Mouse (Mus musculus) CH12.LX (cell line): Measurements from ENCODE around the gene Nsl1.

Experiments used
- BHLHE40 ChIP-seq: IDR thresholded peaks from 2 replicates; pipeline ENCODE4 v1.6.1; 2011; ENCODE audit warnings: mild to moderate bottlenecking, low read depth, low read length, improper control_type of control experiment
- CHD2 ChIP-seq: IDR thresholded peaks from 2 replicates; pipeline ENCODE4 v1.6.1; 2011; ENCODE audit warnings: low read length, improper control_type of control experiment
- CTCF ChIP-seq, 2 experiments: IDR thresholded peaks in 1 of 2; conservative IDR thresholded peaks in 1 of 2; 2 replicates each; pipeline ENCODE4 v1.5.1; 2011 to 2012; ENCODE audit warnings: low read depth in 2 of 2, low read length in 2 of 2, improper control_type of control experiment in 1 of 2, inconsistent platforms in 1 of 2, mild to moderate bottlenecking in 1 of 2, moderate library complexity in 1 of 2
- ELF1 ChIP-seq: IDR thresholded peaks from 2 replicates; pipeline ENCODE4 v1.6.1; 2014; ENCODE audit warnings: low read depth, mild to moderate bottlenecking, inconsistent platforms, low read length, improper control_type of control experiment
- EP300 ChIP-seq: IDR thresholded peaks from 2 replicates; pipeline ENCODE4 v1.6.1; 2011; ENCODE audit warnings: low read length, improper control_type of control experiment
- MAFK ChIP-seq: IDR thresholded peaks from 2 replicates; pipeline ENCODE4 v1.6.1; 2011; ENCODE audit warnings: low read length, improper control_type of control experiment; ENCODE audit not compliant: insufficient replicate concordance
- MAZ ChIP-seq: IDR thresholded peaks from 2 replicates; pipeline ENCODE4 v1.6.1; 2012; ENCODE audit warnings: low read depth, mild to moderate bottlenecking, inconsistent platforms, low read length, improper control_type of control experiment, moderate library complexity
- MEF2A ChIP-seq: IDR thresholded peaks from 2 replicates; pipeline ENCODE4 v1.6.1; 2014; ENCODE audit warnings: low read depth, mild to moderate bottlenecking, inconsistent platforms, low read length, improper control_type of control experiment, borderline replicate concordance
- POLR2A ChIP-seq: IDR thresholded peaks from 2 replicates; pipeline ENCODE4 v1.6.1; 2011; ENCODE audit warnings: low read depth, mild to moderate bottlenecking, improper control_type of control experiment, low read length
- UBTF ChIP-seq: IDR thresholded peaks from 2 replicates; pipeline ENCODE4 v1.6.1; 2012; ENCODE audit warnings: low read depth, mild to moderate bottlenecking, inconsistent platforms, low read length, improper control_type of control experiment, moderate library complexity
- USF1 ChIP-seq: IDR thresholded peaks from 2 replicates; pipeline ENCODE4 v1.6.1; 2014; ENCODE audit warnings: low read depth, mild to moderate bottlenecking, inconsistent platforms, low read length, improper control_type of control experiment
- USF2 ChIP-seq: conservative IDR thresholded peaks from 2 replicates; pipeline ENCODE4 v1.6.1; 2011; ENCODE audit warnings: low read depth, low read length, improper control_type of control experiment
- ZC3H11A ChIP-seq: IDR thresholded peaks from 2 replicates; pipeline ENCODE4 v1.6.1; 2012; ENCODE audit warnings: low read depth, mild to moderate bottlenecking, inconsistent platforms, low read length, improper control_type of control experiment

DNA sequence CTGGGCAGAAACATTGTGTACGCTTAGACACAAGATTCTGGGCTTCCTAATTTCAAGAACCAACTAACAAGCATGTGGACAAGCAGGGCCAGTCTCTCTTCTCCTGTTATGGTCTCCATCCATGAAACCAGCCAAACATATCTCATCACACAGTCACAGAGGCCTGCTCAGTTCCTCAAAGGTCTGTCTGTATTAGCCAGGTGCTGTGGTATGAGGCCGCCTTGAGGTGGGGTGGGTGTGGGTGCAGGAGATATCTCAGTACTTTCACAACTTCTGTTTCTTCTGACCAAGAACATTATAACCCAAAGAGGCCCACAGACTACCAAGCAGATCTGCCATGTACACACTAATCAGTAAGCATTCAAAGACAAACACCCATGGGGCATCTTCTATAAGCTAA lies 17.5 kb upstream of the Nsl1 start:
- TF ChIP-seq EP300 = no peak
- TF ChIP-seq ZC3H11A = no peak
- no peak for TF ChIP-seq POLR2A
- TF ChIP-seq UBTF = no peak
- TF ChIP-seq CTCF (conservative IDR thresholded peaks at IDR 0.05 in 1 of 2, IDR thresholded peaks at IDR 0.05 in 1 of 2; ENCODE audit: low read depth in 2 of 2, low read length in 2 of 2) = 0 out of 4 replicates have a peak, but pooled peaks of 1 of the 2 experiments have one; percentile 6
- no peak for TF ChIP-seq MEF2A
- TF ChIP-seq USF2 = no peak
- no peak for TF ChIP-seq BHLHE40
- TF ChIP-seq CHD2 = no peak
- TF ChIP-seq USF1 = no peak
- no peak for TF ChIP-seq ELF1
- TF ChIP-seq MAFK = no peak
- no peak for TF ChIP-seq MAZ
